Mouse (Mus musculus): ENCODE results near the gene Rcan1. TPM values are rescaled to one million over a fixed set of nuclear protein-coding genes. Genes with fewer than 3 reads are reported as not detected.

The Rcan1 gene
- polyA plus RNA-seq, 1 experiment from 2014 or later, result 23.5 TPM

- ATAC-seq, result no peak
- H3K27ac ChIP-seq, result no peak overlapping the region
- H3K9ac ChIP-seq, result no peak overlapping the region
- WGBS, result 94% methylated on average over 14 of the region's 14 CpGs
- H3K9me3 ChIP-seq, result no peaks in the 10 kb centered on the region
- no peak overlapping the region for H3K4me3 ChIP-seq (replicated peaks)
- no peak overlapping the region for H3K4me2 ChIP-seq (replicated peaks)
- no peaks in the 10 kb centered on the region for H3K36me3 ChIP-seq
- H3K27me3 ChIP-seq (replicated peaks), result no peaks in the 10 kb centered on the region
- 0 out of 2 replicates have a peak, but pooled peaks cover 4% of the 10 kb centered on the region for H3K4me1 ChIP-seq (replicated peaks)
These were observed 21.6 kb downstream of the Rcan1 start for GRCm38 (mm10) chr16:92449080-92449479.

GRCm38 (mm10) chr16:92445377-92445776, 25.3 kb downstream of the Rcan1 start:
- Histone ChIP-seq H3K4me1 (replicated peaks) (0 out of 2 replicates have a peak, but pooled peaks cover 4% of the 10 kb centered on the region), H3K36me3 (no peaks in the 10 kb centered on the region), H3K27me3 (replicated peaks) (no peaks in the 10 kb centered on the region), H3K4me3 (replicated peaks) (no peak overlapping the region), H3K9ac (no peak overlapping the region), H3K9me3 (no peaks in the 10 kb centered on the region), H3K27ac (no peak overlapping the region), H3K4me2 (replicated peaks) (no peak overlapping the region)
- 71% methylated on average over 10 of the region's 10 CpGs for WGBS
- ATAC-seq, result no peak

DNA sequence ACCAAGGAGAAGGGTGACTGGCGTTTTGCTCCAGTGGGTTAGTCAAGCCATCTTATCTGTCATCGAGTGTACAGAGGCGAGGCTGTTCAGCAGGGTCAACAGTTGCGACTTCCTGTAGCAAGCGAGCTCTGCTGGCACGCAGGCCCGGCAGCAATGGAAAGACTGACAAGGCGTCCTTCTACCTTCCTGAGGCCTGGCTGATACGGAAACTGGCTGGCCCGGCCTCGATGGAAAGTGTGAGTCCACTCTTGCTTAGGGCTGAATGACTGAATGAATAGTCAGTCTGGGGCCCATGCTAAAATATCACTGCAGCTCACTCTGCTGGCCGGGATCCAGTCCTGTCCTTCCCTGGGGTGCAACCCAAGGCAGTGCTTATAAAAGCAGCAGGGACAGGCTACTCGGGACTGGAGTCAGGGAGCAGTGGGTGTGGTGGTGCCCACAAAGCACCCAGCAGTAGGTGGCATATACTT, 27.0 kb downstream of the Rcan1 start:
- 0 out of 2 replicates have a peak, but pooled peaks cover 4% of the 10 kb centered on the region for H3K4me1 ChIP-seq (replicated peaks)
- no peak overlapping the region for H3K9ac ChIP-seq
- H3K4me3 ChIP-seq (replicated peaks), result no peak overlapping the region
- no peaks in the 10 kb centered on the region for H3K27me3 ChIP-seq (replicated peaks)
- no peak overlapping the region for H3K4me2 ChIP-seq (replicated peaks)
- no peaks in the 10 kb centered on the region for H3K36me3 ChIP-seq
- peak; percentile 78 for ATAC-seq
- H3K27ac ChIP-seq, result no peak overlapping the region
- WGBS, result 41% methylated on average over 13 of the region's 13 CpGs
- H3K9me3 ChIP-seq, result no peaks in the 10 kb centered on the region

- 86% methylated on average over 4 of the region's 4 CpGs for whole genome bisulfite sequencing
- Histone ChIP-seq H3K4me1 (replicated peaks) (0 out of 2 replicates have a peak, but pooled peaks cover 4% of the 10 kb centered on the region), H3K27me3 (replicated peaks) (no peaks in the 10 kb centered on the region), H3K36me3 (no peaks in the 10 kb centered on the region), H3K27ac (no peak overlapping the region), H3K4me3 (replicated peaks) (no peak overlapping the region), H3K9me3 (no peaks in the 10 kb centered on the region), H3K4me2 (replicated peaks) (no peak overlapping the region), H3K9ac (no peak overlapping the region)
- no peak for ATAC-seq
These were observed 27.7 kb downstream of the Rcan1 start for GRCm38 (mm10) chr16:92442946-92443345.

DNA sequence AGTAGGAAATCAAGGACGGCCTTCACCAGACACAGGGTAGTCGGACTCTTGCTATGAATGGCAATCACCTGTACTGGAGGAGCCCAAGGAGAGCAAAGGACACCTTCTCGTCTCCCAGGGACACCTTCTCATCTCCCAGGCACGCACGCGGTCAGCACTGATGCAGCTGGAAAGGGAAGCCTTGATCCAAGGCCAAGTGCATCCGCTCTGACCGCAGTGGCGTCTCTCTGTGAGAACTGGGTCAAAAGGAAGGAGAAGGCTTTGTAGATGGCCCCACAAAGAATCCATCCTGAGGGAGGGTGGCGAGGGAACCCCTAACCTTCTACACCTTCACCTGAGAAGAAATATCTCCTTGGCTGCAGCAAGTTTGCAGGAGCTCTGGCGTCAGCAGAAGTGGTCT, 28.5 kb downstream of the Rcan1 start:
- 92% methylated on average over 11 of the region's 11 CpGs for WGBS
- 0 out of 2 replicates have a peak, but pooled peaks cover 4% of the 10 kb centered on the region for H3K4me1 ChIP-seq (replicated peaks)
- H3K27me3 ChIP-seq (replicated peaks), result no peaks in the 10 kb centered on the region
- no peaks in the 10 kb centered on the region for H3K36me3 ChIP-seq
- H3K4me3 ChIP-seq (replicated peaks), result no peak overlapping the region
- H3K27ac ChIP-seq, result no peak overlapping the region
- H3K4me2 ChIP-seq (replicated peaks), result no peak overlapping the region
- no peak for ATAC-seq
- H3K9ac ChIP-seq, result no peak overlapping the region
- no peaks in the 10 kb centered on the region for H3K9me3 ChIP-seq

GRCm38 (mm10) chr16:92441203-92441602, 29.5 kb downstream of the Rcan1 start:
- Histone ChIP-seq H3K27me3 (replicated peaks) (no peaks in the 10 kb centered on the region), H3K4me1 (replicated peaks) (0 out of 2 replicates have a peak, but pooled peaks cover 4% of the 10 kb centered on the region), H3K27ac (no peak overlapping the region), H3K9ac (no peak overlapping the region), H3K4me2 (replicated peaks) (no peak overlapping the region), H3K9me3 (no peaks in the 10 kb centered on the region), H3K36me3 (no peaks in the 10 kb centered on the region), H3K4me3 (replicated peaks) (no peak overlapping the region)
- 64% methylated on average over 3 of the region's 3 CpGs for WGBS
- no peak for ATAC-seq

DNA sequence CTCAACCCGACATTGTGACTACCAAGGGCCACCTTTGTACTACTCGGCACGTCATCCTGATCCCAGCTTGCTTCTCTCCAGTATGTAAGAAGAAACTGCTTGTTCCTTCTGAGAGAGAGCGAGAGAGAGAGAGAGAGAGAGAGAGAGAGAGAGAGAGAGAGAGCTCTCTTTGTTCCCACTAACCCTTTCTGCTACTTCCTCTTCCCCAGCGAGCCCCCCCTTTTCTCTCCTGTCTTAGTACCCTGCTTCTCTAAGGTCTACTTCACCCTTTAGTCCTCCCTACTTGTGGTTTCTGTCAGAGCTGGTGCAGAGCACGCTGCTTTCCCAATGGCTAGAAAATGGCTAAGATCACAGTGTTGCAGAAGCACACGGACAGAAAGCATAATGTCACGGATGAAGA, 30.4 kb downstream of the Rcan1 start:
- no peak overlapping the region for H3K9ac ChIP-seq
- H3K27me3 ChIP-seq (replicated peaks), result no peaks in the 10 kb centered on the region
- H3K4me2 ChIP-seq (replicated peaks), result no peak overlapping the region
- no peak overlapping the region for H3K4me3 ChIP-seq (replicated peaks)
- no peaks in the 10 kb centered on the region for H3K36me3 ChIP-seq
- no peaks in the 10 kb centered on the region for H3K9me3 ChIP-seq
- H3K27ac ChIP-seq, result no peak overlapping the region
- WGBS, result 78% methylated on average over 8 of the region's 8 CpGs
- H3K4me1 ChIP-seq (replicated peaks), result no peaks in the 10 kb centered on the region
- no peak for ATAC-seq

DNA sequence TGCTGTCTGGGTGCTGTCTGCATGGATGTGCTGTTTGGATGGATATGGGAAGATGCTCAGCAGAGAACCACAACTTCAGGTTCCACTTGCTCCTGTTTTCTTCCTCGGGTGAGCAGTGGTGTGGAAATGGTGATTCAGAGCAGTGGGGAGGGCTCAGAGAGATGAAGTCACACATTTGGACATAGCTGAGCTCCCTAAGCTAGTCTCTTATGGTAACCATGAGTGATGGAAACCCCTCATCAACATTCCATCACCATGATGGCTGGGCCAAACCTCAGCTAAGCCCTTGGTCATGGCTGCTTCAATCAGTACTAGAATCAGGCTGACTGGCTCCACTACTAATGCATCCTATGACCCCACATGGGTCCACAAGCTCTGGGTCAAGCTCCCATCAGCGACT, 30.9 kb downstream of the Rcan1 start:
- H3K9me3 ChIP-seq, result no peaks in the 10 kb centered on the region
- H3K36me3 ChIP-seq, result no peaks in the 10 kb centered on the region
- WGBS, result 78% methylated on average over 2 of the region's 2 CpGs
- no peak overlapping the region for H3K27ac ChIP-seq
- no peaks in the 10 kb centered on the region for H3K4me1 ChIP-seq (replicated peaks)
- no peaks in the 10 kb centered on the region for H3K27me3 ChIP-seq (replicated peaks)
- H3K9ac ChIP-seq, result no peak overlapping the region
- no peak overlapping the region for H3K4me3 ChIP-seq (replicated peaks)
- ATAC-seq, result no peak
- no peak overlapping the region for H3K4me2 ChIP-seq (replicated peaks)

- Histone ChIP-seq H3K27ac (no peak overlapping the region), H3K36me3 (no peaks in the 10 kb centered on the region), H3K9me3 (no peaks in the 10 kb centered on the region), H3K9ac (no peak overlapping the region), H3K4me2 (replicated peaks) (no peak overlapping the region), H3K27me3 (replicated peaks) (no peaks in the 10 kb centered on the region), H3K4me1 (replicated peaks) (no peaks in the 10 kb centered on the region), H3K4me3 (replicated peaks) (no peak overlapping the region)
- WGBS, result 87% methylated on average over 18 of the region's 18 CpGs
- ATAC-seq, result no peak
These were observed 35.2 kb downstream of the Rcan1 start for GRCm38 (mm10) chr16:92435431-92435985.

DNA sequence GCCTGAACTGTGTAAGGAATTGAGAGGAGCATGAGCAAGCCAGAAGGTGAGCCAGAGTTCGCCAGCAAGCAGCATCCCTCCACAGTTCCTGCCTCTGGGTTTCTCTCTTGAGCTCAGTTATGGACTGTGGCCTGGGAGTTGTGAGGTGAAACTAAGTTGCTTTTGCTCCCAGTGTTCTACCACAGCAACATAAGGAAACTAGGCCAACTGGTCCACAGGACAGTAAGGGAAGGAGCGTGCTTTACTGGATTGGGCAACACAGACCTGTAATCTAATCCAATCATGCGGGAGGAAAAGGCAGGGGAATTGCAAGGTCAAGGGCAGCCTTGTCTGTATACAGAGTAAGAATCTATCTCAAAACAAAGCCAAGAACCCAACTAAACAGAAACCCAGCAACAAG, 37.5 kb downstream of the Rcan1 start:
- H3K4me1 ChIP-seq (replicated peaks), result peaks cover 13% of the 10 kb centered on the region
- ATAC-seq, result no peak
- no peaks in the 10 kb centered on the region for H3K27me3 ChIP-seq (replicated peaks)
- WGBS, result 89% methylated on average over 3 of the region's 3 CpGs
- no peak overlapping the region for H3K27ac ChIP-seq
- no peak overlapping the region for H3K4me2 ChIP-seq (replicated peaks)
- H3K4me3 ChIP-seq (replicated peaks), result no peak overlapping the region
- H3K36me3 ChIP-seq, result no peaks in the 10 kb centered on the region
- no peaks in the 10 kb centered on the region for H3K9me3 ChIP-seq
- H3K9ac ChIP-seq, result no peak overlapping the region

- H3K9me3 ChIP-seq, result no peaks in the 10 kb centered on the region
- no peaks in the 10 kb centered on the region for H3K27me3 ChIP-seq (replicated peaks)
- WGBS, result 85% methylated on average over 8 of the region's 8 CpGs
- H3K27ac ChIP-seq, result no peak overlapping the region
- no peak overlapping the region for H3K4me2 ChIP-seq (replicated peaks)
- H3K36me3 ChIP-seq, result no peaks in the 10 kb centered on the region
- H3K9ac ChIP-seq, result no peak overlapping the region
- H3K4me1 ChIP-seq (replicated peaks), result peaks cover 18% of the 10 kb centered on the region
- ATAC-seq, result no peak
- no peak overlapping the region for H3K4me3 ChIP-seq (replicated peaks)
These were observed 39.9 kb downstream of the Rcan1 start for GRCm38 (mm10) chr16:92430731-92431130.

DNA sequence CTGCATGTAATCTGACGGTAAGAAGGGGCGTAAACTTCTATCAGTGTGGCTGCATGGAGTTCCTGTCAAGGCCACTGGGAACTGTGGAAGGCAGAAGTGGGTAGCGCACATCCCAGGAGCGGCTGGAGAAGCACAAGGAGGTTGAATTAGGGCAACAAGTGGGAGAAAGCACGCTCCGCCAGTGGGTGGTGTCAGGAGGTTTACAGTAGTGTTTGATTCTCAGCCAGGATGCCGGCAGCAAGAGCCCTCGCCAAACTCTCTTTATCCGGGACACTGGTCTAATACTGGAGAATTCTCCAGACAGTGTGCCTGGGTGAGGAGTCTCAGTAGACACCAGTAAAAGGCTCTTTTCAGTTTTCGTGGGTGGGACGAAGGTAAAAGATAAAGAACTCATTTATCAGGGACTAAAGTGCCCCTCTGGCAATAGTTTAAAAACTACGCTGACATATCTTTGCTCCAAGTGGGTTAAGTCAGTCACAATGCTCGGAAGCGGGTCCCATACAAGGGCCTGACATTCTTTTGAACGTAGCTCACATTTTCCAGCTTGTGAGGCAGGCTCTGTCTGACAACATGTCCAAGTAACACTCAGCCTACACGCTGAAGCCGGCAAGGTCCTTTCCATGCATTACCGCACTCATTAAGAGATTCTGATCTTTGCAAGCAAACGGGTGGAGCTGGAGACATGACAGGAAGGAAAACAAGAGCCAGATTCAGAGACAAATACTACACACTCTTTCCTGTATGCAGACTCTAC, 42.3 kb downstream of the Rcan1 start:
- WGBS, result 29% methylated on average over 19 of the region's 19 CpGs
- no peaks in the 10 kb centered on the region for H3K36me3 ChIP-seq
- no peaks in the 10 kb centered on the region for H3K27me3 ChIP-seq (replicated peaks)
- H3K9ac ChIP-seq, result no peak overlapping the region
- peak overlapping the region; percentile 54 for H3K27ac ChIP-seq
- 0 out of 2 replicates have a peak overlapping the region, but pooled peaks have one; percentile 18 for H3K4me2 ChIP-seq (replicated peaks)
- H3K9me3 ChIP-seq, result no peaks in the 10 kb centered on the region
- ATAC-seq, result peak; percentile 39; the same call in 1 of the 2 replicates
- H3K4me1 ChIP-seq (replicated peaks), result peaks cover 23% of the 10 kb centered on the region
- H3K4me3 ChIP-seq (replicated peaks), result no peak overlapping the region

GRCm38 (mm10) chr16:92426708-92427107, 44.0 kb downstream of the Rcan1 start:
- Histone ChIP-seq H3K27ac (no peak overlapping the region), H3K36me3 (no peaks in the 10 kb centered on the region), H3K4me2 (replicated peaks) (no peak overlapping the region), H3K9ac (no peak overlapping the region), H3K4me1 (replicated peaks) (peaks cover 30% of the 10 kb centered on the region), H3K27me3 (replicated peaks) (no peaks in the 10 kb centered on the region), H3K4me3 (replicated peaks) (no peak overlapping the region), H3K9me3 (no peaks in the 10 kb centered on the region)
- ATAC-seq, result no peak
- 58% methylated on average over 6 of the region's 6 CpGs for WGBS
